Mouse (Mus musculus) CD4-positive naive resting alpha-beta T cell, adult 57 days (primary cell): ENCODE measurements around the gene Atxn10. TPM values are rescaled to one million over a fixed set of nuclear protein-coding genes. Genes with fewer than 3 reads are reported as not detected.

Experiments
- total RNA-seq: library from RNA; stranded (reverse); gene quantifications from one replicate; pipeline ENCODE4 v1.2.4, GENCODE M21; 2023

The Atxn10 gene
- total RNA-seq: 75.1 TPM

DNA sequence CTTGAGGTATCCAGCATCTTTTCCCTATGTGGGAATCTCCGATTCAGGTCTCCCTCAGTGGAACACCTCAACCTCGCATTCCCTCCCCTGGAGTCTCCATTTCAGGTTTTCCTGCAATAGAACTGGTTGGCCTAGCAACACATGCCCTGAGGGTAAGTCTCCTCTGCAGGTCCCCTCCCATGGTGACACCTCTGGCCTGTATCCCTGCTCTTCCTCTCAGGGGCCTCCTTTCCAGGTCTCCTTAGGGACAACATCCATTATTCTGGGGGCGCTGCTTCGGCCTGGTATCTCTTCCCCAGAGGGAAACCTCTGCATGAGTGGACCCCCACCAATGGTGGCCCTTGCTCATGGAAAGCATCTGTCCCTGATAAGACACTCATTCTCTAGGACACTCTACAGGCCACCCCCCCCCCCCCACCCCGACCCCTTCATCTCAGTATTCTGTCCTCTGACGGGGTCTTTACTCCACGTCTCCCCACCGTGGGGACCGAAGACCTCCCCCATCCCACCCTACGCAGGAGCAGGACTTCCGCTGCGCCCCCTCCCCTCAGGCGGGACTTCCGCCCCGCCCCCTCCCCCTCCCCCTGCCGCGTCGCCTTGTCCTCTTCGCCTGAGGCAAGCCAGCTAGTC is at the start of gene Atxn10:
Gene Atxn10 (plus strand): TSS at position 575 of the 630 bp plus-strand sequence.

DNA sequence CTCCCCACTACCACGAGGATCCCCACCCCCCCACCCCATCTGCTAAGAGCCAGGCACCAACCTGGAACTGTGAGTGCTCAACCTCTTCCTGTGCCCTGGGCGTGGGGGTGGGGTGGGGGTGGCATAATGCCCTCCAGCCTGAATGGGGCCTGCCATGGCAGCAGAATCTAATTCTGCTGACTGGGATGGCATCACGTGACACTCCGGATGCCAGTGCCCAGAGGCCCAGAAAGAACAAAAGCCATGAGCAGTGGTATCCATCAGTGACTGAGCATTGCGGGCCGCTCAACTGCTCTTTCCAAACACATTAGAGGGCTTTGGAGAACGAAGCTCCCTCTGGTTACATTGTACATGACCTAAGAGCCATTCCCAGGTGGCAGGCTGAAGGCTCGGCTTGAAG is 167.1 kb downstream of the Atxn10 start, which contains the start of gene 7530416G11Rik:
Gene 7530416G11Rik (minus strand): TSS at position 101 of the 400 bp plus-strand sequence.

Other genes starting within 250 kb of the Atxn10 start
- not detected for gene Smc1b, start 204.3 kb upstream of the Atxn10 start, total RNA-seq
- gene Ribc2, start 204.2 kb upstream of the Atxn10 start, total RNA-seq: not detected
- gene Fbln1, start 130.3 kb upstream of the Atxn10 start, total RNA-seq: 2.3 TPM
- not detected for gene 7530416G11Rik, start 167.0 kb downstream of the Atxn10 start, total RNA-seq
- not detected for gene Wnt7b, start 246.2 kb downstream of the Atxn10 start, total RNA-seq